ENCODE assay signal across 30 mouse cellular contexts in genomic region chr13:4206147-4206903, GRCm38 (mm10). TPM values are rescaled to one million over a fixed set of nuclear protein-coding genes. Genes with fewer than 3 reads are reported as not detected.
DNase-seq lines count a peak whose midpoint lies in the region; ATAC-seq and TF ChIP-seq lines count a peak whose summit lies in the region.
"Had no signal": no experiment of that assay in that cellular context is flagged by ENCODE, and none has a peak within 500 bp of the region (broad histone marks: within the 10 kb centered on the region; RNA-seq: fewer than 3 reads in every experiment).

No protein-coding gene starts in this region.

- no peak overlapping the region for H3K4me2 ChIP-seq in intestine, embryonic 14.5 days (ENCODE audit: low read length)
- no peak overlapping the region for H3K4me2 ChIP-seq in liver, embryonic 15.5 days
- H3K4me2 ChIP-seq in stomach, embryonic 16.5 days (ENCODE audit: low read depth, low read length), result no peak overlapping the region
- H3K4me2 ChIP-seq: embryonic facial prominence, embryonic 12.5 days; heart, embryonic 11.5 days; liver, embryonic 13.5 days; midbrain, embryonic 12.5 days had no signal

- no peak for TF ChIP-seq POLR2A in liver, adult 2 months (IDR thresholded peaks at IDR 0.05; ENCODE audit: extremely low read depth, insufficient read depth, low read length)

- H3K4me3 ChIP-seq in liver, adult 2 months (ENCODE audit: insufficient read depth, low read depth, low read length), result no peak overlapping the region
- no peak overlapping the region for H3K4me3 ChIP-seq in intestine, embryonic 14.5 days (ENCODE audit: low read depth, low read length)
- no peak overlapping the region for H3K4me3 ChIP-seq in liver, embryonic 15.5 days (replicated peaks)
- H3K4me3 ChIP-seq in stomach, embryonic 16.5 days (replicated peaks; ENCODE audit: low read length), result no peak overlapping the region
- H3K4me3 ChIP-seq: embryonic facial prominence, embryonic 12.5 days; limb, embryonic 10.5 days; liver, embryonic 13.5 days; midbrain, embryonic 12.5 days had no signal

- H3K27me3 ChIP-seq in liver, adult 2 months (ENCODE audit: control insufficient read depth, insufficient read depth, low read length), result no peaks in the 10 kb centered on the region
- no peaks in the 10 kb centered on the region for H3K27me3 ChIP-seq in intestine, embryonic 14.5 days (replicated peaks; ENCODE audit: control insufficient read depth, insufficient read depth, low read length)
- no peaks in the 10 kb centered on the region for H3K27me3 ChIP-seq in liver, embryonic 15.5 days
- no peaks in the 10 kb centered on the region for H3K27me3 ChIP-seq in stomach, embryonic 16.5 days (ENCODE audit: control insufficient read depth, insufficient read depth, low read length)
- H3K27me3 ChIP-seq: embryonic facial prominence, embryonic 12.5 days; liver, embryonic 13.5 days; midbrain, embryonic 12.5 days had no signal

- H3K9ac ChIP-seq in liver, adult 2 months (ENCODE audit: low read depth, low read length), result no peak overlapping the region
- no peak overlapping the region for H3K9ac ChIP-seq in intestine, embryonic 14.5 days (ENCODE audit: low read length)
- H3K9ac ChIP-seq in liver, embryonic 15.5 days, result no peak overlapping the region
- H3K9ac ChIP-seq in stomach, embryonic 16.5 days (ENCODE audit: low read length), result no peak overlapping the region
- H3K9ac ChIP-seq: embryonic facial prominence, embryonic 12.5 days; forebrain, postnatal 0 days; liver, embryonic 13.5 days; midbrain, embryonic 12.5 days had no signal

- H3K27ac ChIP-seq in liver, adult 2 months (replicated peaks; ENCODE audit: insufficient read depth, low read depth, low read length), result no peak overlapping the region
- no peak overlapping the region for H3K27ac ChIP-seq in intestine, embryonic 14.5 days (ENCODE audit: low read depth)
- no peak overlapping the region for H3K27ac ChIP-seq in liver, embryonic 15.5 days (replicated peaks)
- H3K27ac ChIP-seq in stomach, embryonic 16.5 days (ENCODE audit: low read length), result no peak overlapping the region
- H3K27ac ChIP-seq: embryonic facial prominence, embryonic 12.5 days; kidney, postnatal 0 days; limb, embryonic 10.5 days; liver, embryonic 13.5 days; midbrain, embryonic 12.5 days had no signal

- H3K79me2 ChIP-seq in liver, adult 2 months (ENCODE audit: control insufficient read depth, insufficient read depth, low read length), result no peaks in the 10 kb centered on the region

- H3K9me3 ChIP-seq in intestine, embryonic 14.5 days (ENCODE audit: control insufficient read depth, low read length), result no peaks in the 10 kb centered on the region
- no peaks in the 10 kb centered on the region for H3K9me3 ChIP-seq in liver, embryonic 15.5 days (replicated peaks)
- H3K9me3 ChIP-seq in stomach, embryonic 16.5 days (replicated peaks; ENCODE audit: control insufficient read depth, low read length), result no peaks in the 10 kb centered on the region
- H3K9me3 ChIP-seq: embryonic facial prominence, embryonic 12.5 days; limb, embryonic 10.5 days; liver, embryonic 13.5 days; midbrain, embryonic 12.5 days had no signal

- no peak for TF ChIP-seq CTCF in liver, adult 2 months (IDR thresholded peaks at IDR 0.05; ENCODE audit: low read depth, low read length)

- peaks cover 13% of the 10 kb centered on the region for H3K36me3 ChIP-seq in liver, adult 2 months (ENCODE audit: control insufficient read depth, insufficient read depth, low read length)
- no peaks in the 10 kb centered on the region for H3K36me3 ChIP-seq in intestine, embryonic 14.5 days (ENCODE audit: control insufficient read depth, insufficient read depth, low read length)
- no peaks in the 10 kb centered on the region for H3K36me3 ChIP-seq in liver, embryonic 15.5 days (replicated peaks)
- H3K36me3 ChIP-seq in stomach, embryonic 16.5 days (ENCODE audit: control insufficient read depth, insufficient read depth, low read length), result no peaks in the 10 kb centered on the region
- H3K36me3 ChIP-seq: embryonic facial prominence, embryonic 12.5 days; limb, embryonic 10.5 days; liver, embryonic 13.5 days; midbrain, embryonic 12.5 days had no signal

- WGBS in liver, adult 2 months, result 21% methylated on average over 1 of the region's 1 CpGs
- 26% methylated on average over 1 of the region's 1 CpGs for WGBS in intestine, embryonic 14.5 days
- WGBS in liver, embryonic 15.5 days (ENCODE audit: insufficient replicate concordance), result 16% methylated on average over 1 of the region's 1 CpGs
- 47% methylated on average over 1 of the region's 1 CpGs for WGBS in stomach, embryonic 16.5 days

- DNase-seq in liver, adult 2 months (ENCODE audit: extremely low read depth, low read depth, low spot score), result peak; percentile 98
- no peak for DNase-seq in liver
- DNase-seq in intestine, embryonic 14.5 days (ENCODE audit: low spot score), result no peak
- DNase-seq in gastrocnemius, adult 18-20 months (ENCODE audit: low spot score), result no peak
- DNase-seq in kidney, postnatal 10 days, result no peak
- no peak for DNase-seq in gastrocnemius, postnatal 25 days
- DNase-seq: adrenal gland, adult 8-10 months; cerebellum, adult 18-20 months; cerebellum, postnatal 14 days; forebrain, postnatal 0 days; liver, embryonic 13.5 days; retina, postnatal 1 day; right cerebral cortex, postnatal 25 days; thymus, adult 2 months; thymus, postnatal 4 days had no signal

- H3K4me1 ChIP-seq in liver, adult 2 months (ENCODE audit: control insufficient read depth, insufficient read depth, low read length), result peaks cover 9% of the 10 kb centered on the region; the same call in 1 of the 2 replicates
- no peaks in the 10 kb centered on the region for H3K4me1 ChIP-seq in intestine, embryonic 14.5 days (replicated peaks; ENCODE audit: control insufficient read depth, insufficient read depth, low read length)
- no peaks in the 10 kb centered on the region for H3K4me1 ChIP-seq in liver, embryonic 15.5 days (replicated peaks)
- no peaks in the 10 kb centered on the region for H3K4me1 ChIP-seq in stomach, embryonic 16.5 days (ENCODE audit: control insufficient read depth, insufficient read depth, low read length)
- H3K4me1 ChIP-seq: embryonic facial prominence, embryonic 12.5 days; limb, embryonic 10.5 days; liver, embryonic 13.5 days; midbrain, embryonic 12.5 days had no signal

- ATAC-seq in intestine, embryonic 14.5 days (replicated peaks; ENCODE audit: low FRiP score, low TSS enrichment, low read depth), result peak; percentile 89
- peak; percentile 54; the same call in 1 of the 2 replicates for ATAC-seq in liver, embryonic 15.5 days (ENCODE audit: insufficient read depth)
- peak; percentile 82 for ATAC-seq in stomach, embryonic 16.5 days (ENCODE audit: insufficient read depth, low FRiP score)
- ATAC-seq: forebrain, postnatal 0 days; lung, postnatal 0 days had no signal

RNA-seq across cellular contexts. Expression of gene Akr1c13, which starts 15.4 kb away (rescaled TPM):
- total RNA-seq in liver, adult 2 months (2014; rRNA removed), result 182 and 231 TPM in 2 replicates
- polyA plus RNA-seq in liver, adult 2 months (2012; rRNA removed), result 30.1 and 34.6 TPM in 2 replicates
- 91.6 and 93.0 TPM in 2 replicates for polyA plus RNA-seq in intestine, embryonic 14.5 days (2014; fragmentation: Nextera tagmentation; extraction: Ambion mirVana)
- 44.6 and 46.3 TPM in 2 replicates for polyA plus RNA-seq in liver, embryonic 15.5 days (2015; fragmentation: Nextera tagmentation; extraction: Ambion mirVana)
- 145 and 160 TPM in 2 replicates for polyA plus RNA-seq in stomach, embryonic 16.5 days (2015; fragmentation: Nextera tagmentation; extraction: Ambion mirVana)
- under 1 TPM in 1 of 2 experiments, not detected in 1; 0.43 TPM for total RNA-seq in gastrocnemius, adult 18-20 months (2021)
- under 1 TPM; 0.36 to 0.51 TPM for total RNA-seq in gastrocnemius, postnatal 25 days (2021)

RNA-seq across cellular contexts. Expression of gene Akr1c19, which starts 22.2 kb away (rescaled TPM):
- 182 and 199 TPM in 2 replicates for total RNA-seq in liver, adult 2 months (2014; rRNA removed)
- polyA plus RNA-seq in liver, adult 2 months (2012; rRNA removed), result 20.3 and 25.8 TPM in 2 replicates
- 193 and 217 TPM in 2 replicates for polyA plus RNA-seq in intestine, embryonic 14.5 days (2014; fragmentation: Nextera tagmentation; extraction: Ambion mirVana)
- polyA plus RNA-seq in liver, embryonic 15.5 days (2015; fragmentation: Nextera tagmentation; extraction: Ambion mirVana), result 45.4 and 51.4 TPM in 2 replicates
- 123 and 129 TPM in 2 replicates for polyA plus RNA-seq in stomach, embryonic 16.5 days (2015; fragmentation: Nextera tagmentation; extraction: Ambion mirVana)
- under 1 TPM in 1 of 2 experiments, not detected in 1; 0.66 TPM for total RNA-seq in gastrocnemius, adult 18-20 months (2021)
- total RNA-seq in gastrocnemius, postnatal 25 days (2021), result under 1 TPM in 1 of 2 experiments, not detected in 1; 0.28 TPM
- total RNA-seq: ES-E14; left cerebral cortex, adult 8-10 months; monocyte, adult 5-6 weeks had no signal

RNA-seq across cellular contexts. Expression of gene Akr1c18, which starts 55.9 kb away (rescaled TPM):
- total RNA-seq in liver, adult 2 months (2014; rRNA removed), result 0.55 and 3.0 TPM in 2 replicates
- not detected in 2 replicates for polyA plus RNA-seq in liver, adult 2 months (2012; rRNA removed)
- 0.35 and 0.86 TPM in 2 replicates for polyA plus RNA-seq in intestine, embryonic 14.5 days (2014; fragmentation: Nextera tagmentation; extraction: Ambion mirVana)
- 0.71 and 1.0 TPM in 2 replicates for polyA plus RNA-seq in liver, embryonic 15.5 days (2015; fragmentation: Nextera tagmentation; extraction: Ambion mirVana)
- polyA plus RNA-seq in stomach, embryonic 16.5 days (2015; fragmentation: Nextera tagmentation; extraction: Ambion mirVana), result 0.58 and 1.0 TPM in 2 replicates
- under 1 TPM; 0.25 to 0.33 TPM for total RNA-seq in gastrocnemius, adult 18-20 months (2021)
- 1 to 10 TPM in 1 of 2 experiments, not detected in 1; 1.3 TPM for total RNA-seq in gastrocnemius, postnatal 25 days (2021)
- total RNA-seq: monocyte, adult 5-6 weeks had no signal
- polyA plus RNA-seq: embryonic facial prominence, embryonic 12.5 days; forebrain, embryonic 11.5 days; heart, embryonic 11.5 days; hindbrain, embryonic 11.5 days; limb, embryonic 10.5 days; midbrain, embryonic 12.5 days; neural tube, embryonic 11.5 days; spleen, adult 2 months had no signal
